Mouse (Mus musculus): Measurements from ENCODE around the gene Sp1. TPM values are rescaled to one million over a fixed set of nuclear protein-coding genes. Genes with fewer than 3 reads are reported as not detected.

Sp1 gene
- polyA plus RNA-seq, 1 experiment from 2014 or later, result 13.9 TPM

DNA sequence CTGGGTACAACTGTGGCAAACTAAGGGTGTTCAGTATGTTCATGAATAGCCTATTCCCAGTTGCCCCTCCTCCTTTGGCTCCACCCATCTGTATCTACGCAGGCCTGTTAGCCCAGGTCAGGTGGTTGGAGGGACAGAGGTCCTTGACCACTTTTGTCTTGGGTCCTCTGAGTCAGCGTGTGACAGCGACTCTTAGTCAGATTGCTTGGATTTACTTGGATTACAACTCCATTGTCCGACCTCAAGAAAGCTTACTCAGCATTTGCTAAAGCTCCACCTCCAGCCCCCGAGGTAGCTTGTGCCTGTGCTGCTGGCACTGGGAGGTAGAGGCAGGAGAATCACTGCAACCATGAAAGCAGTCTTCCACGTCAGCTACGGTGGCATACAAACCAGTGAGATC, 45.0 kb downstream of the Sp1 start:
- no peak overlapping the region for H3K4me2 ChIP-seq (ENCODE audit: low read depth, low read length)
- no peak overlapping the region for H3K4me3 ChIP-seq (ENCODE audit: low read depth, low read length)

DNA sequence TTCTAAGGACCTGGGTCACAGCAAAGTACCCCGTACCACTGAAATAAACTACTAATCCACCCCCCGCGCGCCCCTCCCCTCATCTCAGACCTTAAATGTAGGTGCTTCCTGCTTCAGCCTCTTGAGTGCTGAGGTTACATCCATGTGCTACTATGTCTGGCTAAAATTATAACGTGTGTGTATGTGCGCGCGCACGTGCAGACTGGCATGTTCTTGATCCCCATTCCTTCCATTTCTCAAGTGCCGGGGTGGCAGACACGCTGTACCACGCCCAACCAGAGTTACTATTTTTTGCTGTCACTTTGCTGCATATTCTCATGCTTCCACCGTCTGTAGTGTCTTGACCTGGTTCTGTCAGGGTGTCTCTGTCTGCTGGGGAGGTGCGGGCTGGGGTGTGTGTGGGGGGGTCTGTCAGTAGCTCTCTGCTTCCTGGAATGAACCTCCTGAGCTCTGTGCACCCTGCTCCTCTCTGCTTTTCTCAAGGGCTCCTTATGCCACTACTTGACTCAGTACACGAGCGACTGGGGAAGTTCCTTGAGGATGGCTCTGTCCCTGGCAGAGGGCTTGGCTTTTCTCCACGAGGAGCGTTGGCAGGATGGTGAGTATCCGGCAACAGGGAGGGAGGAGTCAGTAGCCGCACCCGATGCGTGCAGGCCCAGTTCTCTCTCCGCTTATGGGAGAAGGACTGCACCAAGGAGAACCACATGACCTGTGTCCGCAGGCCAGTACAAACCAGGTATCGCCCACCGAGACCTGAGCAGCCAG, 45.9 kb downstream of the Sp1 start:
- no peaks in the 10 kb centered on the region for H3K36me3 ChIP-seq (replicated peaks; ENCODE audit: control insufficient read depth, insufficient read depth, low read depth, low read length)
- no peaks in the 10 kb centered on the region for H3K4me1 ChIP-seq (ENCODE audit: control insufficient read depth, insufficient read depth, low read length)
- WGBS, result 85% methylated on average over 26 of the region's 26 CpGs
- no peak overlapping the region for H3K27ac ChIP-seq (replicated peaks; ENCODE audit: low read depth, low read length)
- H3K9ac ChIP-seq (replicated peaks; ENCODE audit: low read length), result no peak overlapping the region
- DNase-seq (ENCODE audit: low spot score) (no peak), ATAC-seq (replicated peaks; ENCODE audit: insufficient number of reproducible peaks, low FRiP score, low TSS enrichment, low read depth) (no peak)
- H3K27me3 ChIP-seq (ENCODE audit: control insufficient read depth, insufficient read depth, low read length), result no peaks in the 10 kb centered on the region
- no peaks in the 10 kb centered on the region for H3K9me3 ChIP-seq (replicated peaks; ENCODE audit: control insufficient read depth, low read length)
- H3K4me2 ChIP-seq (ENCODE audit: low read depth, low read length), result no peak overlapping the region
- H3K4me3 ChIP-seq (ENCODE audit: low read depth, low read length), result no peak overlapping the region

More for the DNA sequence above, 45.0 kb downstream of the Sp1 start:
- WGBS, result 29% methylated on average over 7 of the region's 7 CpGs
- H3K27me3 ChIP-seq (ENCODE audit: control insufficient read depth, insufficient read depth, low read length), result no peaks in the 10 kb centered on the region
- H3K36me3 ChIP-seq (replicated peaks; ENCODE audit: control insufficient read depth, insufficient read depth, low read depth, low read length), result no peaks in the 10 kb centered on the region
- ATAC-seq (replicated peaks; ENCODE audit: insufficient number of reproducible peaks, low FRiP score, low TSS enrichment, low read depth) (no peak), DNase-seq (ENCODE audit: low spot score) (no peak)
- H3K9ac ChIP-seq (replicated peaks; ENCODE audit: low read length), result no peak overlapping the region
- H3K27ac ChIP-seq (replicated peaks; ENCODE audit: low read depth, low read length), result no peak overlapping the region
- no peaks in the 10 kb centered on the region for H3K9me3 ChIP-seq (replicated peaks; ENCODE audit: control insufficient read depth, low read length)
- H3K4me1 ChIP-seq (ENCODE audit: control insufficient read depth, insufficient read depth, low read length), result no peaks in the 10 kb centered on the region

DNA sequence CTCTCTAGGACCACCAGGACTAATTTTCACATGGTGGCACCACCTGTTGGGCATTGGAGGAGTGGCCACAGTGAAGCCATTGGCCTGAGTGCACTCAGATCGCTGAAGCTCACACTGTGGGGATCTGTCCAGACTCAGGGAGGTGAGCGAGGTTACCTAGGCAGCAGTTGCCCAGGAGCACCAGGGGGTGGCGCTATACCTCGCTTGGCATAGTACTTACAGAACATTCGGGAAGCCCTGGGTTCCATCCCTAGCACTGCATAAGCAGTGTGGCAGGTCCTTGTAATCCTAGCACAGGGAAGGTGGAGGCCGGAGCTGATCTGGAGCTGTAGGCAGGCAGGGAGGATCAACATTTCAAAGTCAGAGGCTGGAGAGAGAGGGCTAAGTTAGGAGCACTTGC, 50.0 kb downstream of the Sp1 start:
- Histone ChIP-seq H3K27me3 (ENCODE audit: control insufficient read depth, insufficient read depth, low read length) (no peaks in the 10 kb centered on the region), H3K9ac (replicated peaks; ENCODE audit: low read length) (no peak overlapping the region), H3K4me3 (ENCODE audit: low read depth, low read length) (no peak overlapping the region), H3K27ac (replicated peaks; ENCODE audit: low read depth, low read length) (no peak overlapping the region), H3K4me2 (ENCODE audit: low read depth, low read length) (no peak overlapping the region), H3K9me3 (replicated peaks; ENCODE audit: control insufficient read depth, low read length) (no peaks in the 10 kb centered on the region), H3K36me3 (replicated peaks; ENCODE audit: control insufficient read depth, insufficient read depth, low read depth, low read length) (no peaks in the 10 kb centered on the region), H3K4me1 (ENCODE audit: control insufficient read depth, insufficient read depth, low read length) (no peaks in the 10 kb centered on the region)
- DNase-seq (ENCODE audit: low spot score), result peak; percentile 15
- 31% methylated on average over 6 of the region's 6 CpGs for WGBS
- ATAC-seq (replicated peaks; ENCODE audit: insufficient number of reproducible peaks, low FRiP score, low TSS enrichment, low read depth), result no peak

DNA sequence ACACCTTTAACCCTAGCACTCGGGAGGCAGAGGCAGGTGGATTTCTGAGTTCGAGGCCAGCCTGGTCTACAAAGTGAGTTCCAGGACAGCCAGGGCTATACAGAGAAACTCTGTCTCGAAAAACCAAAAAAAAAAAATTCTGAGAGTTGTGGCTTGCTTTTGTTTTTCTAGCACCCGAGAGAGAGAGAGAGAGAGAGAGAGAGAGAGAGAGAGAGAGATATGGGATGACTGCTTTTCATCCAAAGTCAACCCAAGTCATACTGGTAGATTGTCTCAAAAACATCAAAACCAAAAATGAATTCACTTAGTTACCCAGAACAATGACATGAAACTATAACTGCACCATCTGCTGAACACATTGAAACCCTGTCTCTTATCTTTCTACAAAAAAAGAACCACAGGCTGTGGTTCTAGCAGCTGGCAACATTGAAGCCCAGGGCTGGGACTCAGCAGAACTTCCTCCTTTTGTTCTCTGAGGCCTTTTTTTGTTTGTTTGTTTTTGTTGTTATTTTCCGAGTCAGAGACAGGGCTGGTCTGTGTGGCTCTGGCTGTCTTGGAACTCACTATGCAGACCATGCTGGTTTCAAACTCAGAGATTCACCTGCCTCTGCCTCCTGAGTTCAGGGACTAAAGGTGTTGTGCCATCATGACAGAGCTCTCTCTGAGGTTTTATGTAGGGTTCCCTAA, 52.2 kb downstream of the Sp1 start:
- H3K9me3 ChIP-seq (replicated peaks; ENCODE audit: control insufficient read depth, low read length), result no peaks in the 10 kb centered on the region
- H3K27me3 ChIP-seq (ENCODE audit: control insufficient read depth, insufficient read depth, low read length), result no peaks in the 10 kb centered on the region
- no peak for DNase-seq (ENCODE audit: low spot score)
- no peak for ATAC-seq (replicated peaks; ENCODE audit: insufficient number of reproducible peaks, low FRiP score, low TSS enrichment, low read depth)
- WGBS, result 72% methylated on average over 5 of the region's 5 CpGs
- no peaks in the 10 kb centered on the region for H3K4me1 ChIP-seq (ENCODE audit: control insufficient read depth, insufficient read depth, low read length)
- peak overlapping the region; percentile 38; the same call in 1 of the 2 replicates for H3K4me2 ChIP-seq (ENCODE audit: low read depth, low read length)
- no peak overlapping the region for H3K9ac ChIP-seq (replicated peaks; ENCODE audit: low read length)
- H3K27ac ChIP-seq (replicated peaks; ENCODE audit: low read depth, low read length), result no peak overlapping the region
- H3K36me3 ChIP-seq (replicated peaks; ENCODE audit: control insufficient read depth, insufficient read depth, low read depth, low read length), result no peaks in the 10 kb centered on the region
- no peak overlapping the region for H3K4me3 ChIP-seq (ENCODE audit: low read depth, low read length)

GRCm38 (mm10) chr15:102458904-102459317, 53.0 kb downstream of the Sp1 start, which contains the start of gene Prr13:
Gene Prr13 (plus strand): TSS chr15:102459028.
- Histone ChIP-seq H3K27ac (replicated peaks; ENCODE audit: low read depth, low read length) (no peak within 1 kb of the TSS), H3K9ac (replicated peaks; ENCODE audit: low read length) (no peak within 1 kb of the TSS; the same call in 1 of the 2 replicates), H3K4me3 (ENCODE audit: low read depth, low read length) (peak within 1 kb of the TSS; percentile 37), H3K4me1 (ENCODE audit: control insufficient read depth, insufficient read depth, low read length) (no peaks in the 10 kb centered on the region), H3K4me2 (ENCODE audit: low read depth, low read length) (peak within 1 kb of the TSS; percentile 38), H3K36me3 (replicated peaks; ENCODE audit: control insufficient read depth, insufficient read depth, low read depth, low read length) (no peaks in the 10 kb centered on the region), H3K27me3 (ENCODE audit: control insufficient read depth, insufficient read depth, low read length) (no peaks in the 10 kb centered on the region), H3K9me3 (replicated peaks; ENCODE audit: control insufficient read depth, low read length) (no peaks in the 10 kb centered on the region)
- DNase-seq (ENCODE audit: low spot score) (peak; percentile 95), ATAC-seq (replicated peaks; ENCODE audit: insufficient number of reproducible peaks, low FRiP score, low TSS enrichment, low read depth) (peak; percentile 77)
- under 1% methylated on average over 19 of the region's 19 CpGs for WGBS

- no peaks in the 10 kb centered on the region for H3K27me3 ChIP-seq (ENCODE audit: control insufficient read depth, insufficient read depth, low read length)
- no peaks in the 10 kb centered on the region for H3K4me1 ChIP-seq (ENCODE audit: control insufficient read depth, insufficient read depth, low read length)
- no peaks in the 10 kb centered on the region for H3K9me3 ChIP-seq (replicated peaks; ENCODE audit: control insufficient read depth, low read length)
- DNase-seq (ENCODE audit: low spot score), result no peak
- peak overlapping the region; percentile 38 for H3K4me2 ChIP-seq (ENCODE audit: low read depth, low read length)
- ATAC-seq (replicated peaks; ENCODE audit: insufficient number of reproducible peaks, low FRiP score, low TSS enrichment, low read depth), result no peak
- H3K9ac ChIP-seq (replicated peaks; ENCODE audit: low read length), result no peak overlapping the region; the same call in 1 of the 2 replicates
- H3K36me3 ChIP-seq (replicated peaks; ENCODE audit: control insufficient read depth, insufficient read depth, low read depth, low read length), result no peaks in the 10 kb centered on the region
- WGBS, result 31% methylated on average over 6 of the region's 6 CpGs
- H3K27ac ChIP-seq (replicated peaks; ENCODE audit: low read depth, low read length), result no peak overlapping the region
- H3K4me3 ChIP-seq (ENCODE audit: low read depth, low read length), result peak overlapping the region; percentile 37
Measured at GRCm38 (mm10) chr15:102459381-102459780, 53.4 kb downstream of the Sp1 start.

DNA sequence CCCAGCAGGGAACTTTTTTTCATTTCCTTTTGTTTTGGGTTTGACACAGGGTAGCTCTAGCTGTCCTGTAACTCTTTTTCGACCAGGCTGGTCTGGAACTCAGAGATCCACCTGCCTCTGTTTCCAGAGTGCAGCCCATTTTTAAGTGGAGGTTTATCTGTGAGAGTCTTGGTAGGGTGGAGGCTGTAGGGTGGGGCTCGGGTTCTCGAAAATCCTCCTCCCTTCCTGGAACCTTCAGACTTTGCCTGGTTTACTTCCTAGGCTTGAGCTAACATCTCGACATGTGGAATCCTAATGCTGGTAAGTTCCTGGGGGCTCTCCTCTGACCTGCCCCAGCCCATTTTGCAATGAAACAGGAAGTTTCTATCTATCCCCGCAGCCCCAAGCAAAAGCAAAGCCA, 53.9 kb downstream of the Sp1 start:
- DNase-seq (ENCODE audit: low spot score) (no peak), ATAC-seq (replicated peaks; ENCODE audit: insufficient number of reproducible peaks, low FRiP score, low TSS enrichment, low read depth) (no peak)
- Histone ChIP-seq H3K9me3 (replicated peaks; ENCODE audit: control insufficient read depth, low read length) (no peaks in the 10 kb centered on the region), H3K4me2 (ENCODE audit: low read depth, low read length) (no peak overlapping the region), H3K27me3 (ENCODE audit: control insufficient read depth, insufficient read depth, low read length) (no peaks in the 10 kb centered on the region), H3K36me3 (replicated peaks; ENCODE audit: control insufficient read depth, insufficient read depth, low read depth, low read length) (no peaks in the 10 kb centered on the region), H3K4me1 (ENCODE audit: control insufficient read depth, insufficient read depth, low read length) (no peaks in the 10 kb centered on the region), H3K27ac (replicated peaks; ENCODE audit: low read depth, low read length) (no peak overlapping the region), H3K9ac (replicated peaks; ENCODE audit: low read length) (no peak overlapping the region), H3K4me3 (ENCODE audit: low read depth, low read length) (no peak overlapping the region)
- 61% methylated on average over 5 of the region's 5 CpGs for WGBS

DNA sequence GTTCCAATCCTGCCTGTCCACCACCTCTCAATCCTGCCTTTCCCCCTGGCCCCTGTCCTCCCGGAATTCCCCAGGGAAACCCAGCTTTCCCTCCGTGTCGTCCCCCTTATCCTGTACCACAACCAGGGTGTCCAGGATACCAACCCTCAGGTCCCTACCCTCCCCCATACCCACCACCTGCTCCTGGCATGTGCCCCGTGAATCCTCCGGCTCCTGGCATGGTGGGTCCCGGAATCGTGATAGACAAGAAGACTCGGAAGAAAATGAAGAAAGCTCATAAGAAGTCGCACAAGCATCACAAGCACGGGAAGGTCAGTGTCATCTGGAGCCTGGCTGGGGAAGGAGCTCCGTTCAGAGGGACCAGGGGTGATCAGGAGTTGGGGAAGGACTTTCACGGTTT, 54.5 kb downstream of the Sp1 start:
- no peaks in the 10 kb centered on the region for H3K27me3 ChIP-seq (ENCODE audit: control insufficient read depth, insufficient read depth, low read length)
- H3K4me1 ChIP-seq (ENCODE audit: control insufficient read depth, insufficient read depth, low read length), result no peaks in the 10 kb centered on the region
- no peak overlapping the region for H3K27ac ChIP-seq (replicated peaks; ENCODE audit: low read depth, low read length)
- no peaks in the 10 kb centered on the region for H3K36me3 ChIP-seq (replicated peaks; ENCODE audit: control insufficient read depth, insufficient read depth, low read depth, low read length)
- no peak overlapping the region for H3K4me2 ChIP-seq (ENCODE audit: low read depth, low read length)
- H3K9me3 ChIP-seq (replicated peaks; ENCODE audit: control insufficient read depth, low read length), result no peaks in the 10 kb centered on the region
- DNase-seq (ENCODE audit: low spot score) (no peak), ATAC-seq (replicated peaks; ENCODE audit: insufficient number of reproducible peaks, low FRiP score, low TSS enrichment, low read depth) (no peak)
- WGBS, result 79% methylated on average over 12 of the region's 12 CpGs
- no peak overlapping the region for H3K9ac ChIP-seq (replicated peaks; ENCODE audit: low read length)
- no peak overlapping the region for H3K4me3 ChIP-seq (ENCODE audit: low read depth, low read length)
